Mouse (Mus musculus) erythroblast, embryonic 14.5 days (primary cell): ENCODE data around the gene Mllt3.

Experiments
- GATA1 ChIP-seq: IDR thresholded peaks from 2 replicates; pipeline ENCODE4 v1.6.1; 2012; ENCODE audit warnings: low read length, inconsistent platforms, mixed read lengths
- TAL1 ChIP-seq: IDR thresholded peaks from 3 replicates; pipeline ENCODE4 v1.6.1; 2012; ENCODE audit warnings: low read length, inconsistent platforms, mixed read lengths

DNA sequence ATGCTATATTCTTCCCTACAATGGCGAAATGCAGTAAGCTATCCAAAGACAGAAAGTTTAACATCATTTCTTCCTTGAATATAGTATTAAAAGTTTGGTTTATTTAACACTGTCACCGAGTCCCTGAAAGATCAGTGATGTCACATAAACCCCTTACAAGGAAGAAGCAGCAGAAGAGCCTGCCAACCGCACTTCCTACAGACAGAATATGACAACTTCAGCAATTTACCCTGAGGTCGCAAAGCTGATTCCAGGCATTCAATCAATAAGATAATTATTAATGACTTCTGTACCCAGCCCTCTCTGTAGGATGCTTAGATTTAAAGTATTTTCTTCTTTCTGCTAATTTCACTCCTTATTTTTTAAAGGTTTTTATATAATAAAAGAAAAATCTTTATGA, 140.2 kb downstream of the Mllt3 start:
- TF ChIP-seq TAL1, result no peak
- no peak for TF ChIP-seq GATA1
